Mouse (Mus musculus) G1E (cell line): Measurements from ENCODE around the gene Rnase4. TPM values are rescaled to one million over a fixed set of nuclear protein-coding genes. Genes with fewer than 3 reads are reported as not detected.
A peak's percentile ranks its signal among the peaks of the same experiment; 100 is the strongest.

Source experiments
- ATAC-seq: 2 replicates; pipeline ENCODE4 v1.8.0; 2016; ENCODE audit warnings: mild to moderate bottlenecking; ENCODE audit not compliant: insufficient number of reproducible peaks, poor library complexity, low FRiP score, severe bottlenecking; ENCODE audit errors: extremely low read depth
- DNase-seq: peaks from one replicate; pipeline ENCODE4 v3.0.0; 2012; ENCODE audit warnings: low spot score
- H3K27me3 ChIP-seq: 2 replicates; pipeline ENCODE4 v1.6.1; 2012; ENCODE audit warnings: mild to moderate bottlenecking, low read length, inconsistent platforms; ENCODE audit not compliant: insufficient read depth
- H3K36me3 ChIP-seq: replicated peaks from 2 replicates; pipeline ENCODE3; 2012; ENCODE audit warnings: mild to moderate bottlenecking, inconsistent platforms
- H3K4me1 ChIP-seq: 2 replicates; pipeline ENCODE4 v1.6.1; 2012; ENCODE audit warnings: low read depth, low read length, inconsistent platforms, mixed read lengths; ENCODE audit not compliant: insufficient read depth
- H3K4me3 ChIP-seq: 2 replicates; pipeline ENCODE4 v1.5.1; 2012; ENCODE audit warnings: low read depth, mild to moderate bottlenecking, inconsistent platforms, low read length, moderate library complexity, mixed read lengths
- H3K9me3 ChIP-seq: replicated peaks from 2 replicates; pipeline ENCODE4 v1.6.1; 2012; ENCODE audit warnings: inconsistent platforms
- CTCF ChIP-seq: IDR thresholded peaks from 2 replicates; pipeline ENCODE4 v1.5.1; 2012; ENCODE audit warnings: low read depth, low read length, inconsistent platforms, mixed read lengths
- GATA1 ChIP-seq: IDR thresholded peaks from 2 replicates; pipeline ENCODE4 v1.6.1; 2012; ENCODE audit warnings: borderline replicate concordance, low read length, inconsistent platforms, mixed read lengths
- GATA2 ChIP-seq: IDR thresholded peaks from 2 replicates; pipeline ENCODE4 v1.6.1; 2012; ENCODE audit warnings: low read depth, low read length, inconsistent platforms, borderline replicate concordance
- POLR2AphosphoS5 ChIP-seq: IDR thresholded peaks from 2 replicates; pipeline ENCODE4 v1.6.1; 2012; ENCODE audit warnings: low read depth, low read length, inconsistent platforms; ENCODE audit not compliant: insufficient replicate concordance
- TAL1 ChIP-seq: conservative IDR thresholded peaks from 2 replicates; pipeline ENCODE4 v1.6.1; 2012; ENCODE audit warnings: low read depth, low read length, inconsistent platforms, mixed read lengths
- polyA plus RNA-seq: library from polyadenylated mRNA; stranded (reverse); fragments of >175 nt; gene quantifications from 2 replicates; pipeline ENCODE4 v1.2.3, GENCODE M21; 2012
- total RNA-seq, 2 experiments: library from RNA; stranded (forward) in 1 of 2; stranded (reverse) in 1 of 2; fragments of 200-1000 nt in 1 of 2; fragments of >200 nt in 1 of 2; fragmentation: Nextera tagmentation in 1 of 2; gene quantifications; 2 replicates each; pipeline ENCODE4 v1.2.3; 2014 to 2017

Gene Rnase4
- total and polyA plus RNA-seq, 3 experiments, result 0.49 to 3.2 TPM; not detected in 1

- ATAC-seq, result no peak
- peaks cover 40% of the 10 kb centered on the region for H3K27me3 ChIP-seq
- H3K4me1 ChIP-seq, result peaks cover 22% of the 10 kb centered on the region
- no peaks in the 10 kb centered on the region for H3K9me3 ChIP-seq
- H3K36me3 ChIP-seq, result no peaks in the 10 kb centered on the region
- no peak for TF ChIP-seq GATA2
- TF ChIP-seq POLR2AphosphoS5, result no peak
- TF ChIP-seq CTCF, result no peak
- no peak for TF ChIP-seq GATA1
- TF ChIP-seq TAL1, result no peak
- DNase-seq, result no peak
- H3K4me3 ChIP-seq, result no peak overlapping the region
Observed at GRCm38 (mm10) chr14:51079180-51079579, 11.7 kb upstream of the Rnase4 start.

- TF ChIP-seq CTCF, result no peak
- no peak for TF ChIP-seq POLR2AphosphoS5
- Histone ChIP-seq H3K9me3 (no peaks in the 10 kb centered on the region), H3K4me3 (no peak overlapping the region), H3K36me3 (no peaks in the 10 kb centered on the region), H3K4me1 (peaks cover 38% of the 10 kb centered on the region), H3K27me3 (peaks cover 27% of the 10 kb centered on the region)
- ATAC-seq (no peak), DNase-seq (no peak)
Observed at GRCm38 (mm10) chr14:51081035-51081434, 9.8 kb upstream of the Rnase4 start.

DNA sequence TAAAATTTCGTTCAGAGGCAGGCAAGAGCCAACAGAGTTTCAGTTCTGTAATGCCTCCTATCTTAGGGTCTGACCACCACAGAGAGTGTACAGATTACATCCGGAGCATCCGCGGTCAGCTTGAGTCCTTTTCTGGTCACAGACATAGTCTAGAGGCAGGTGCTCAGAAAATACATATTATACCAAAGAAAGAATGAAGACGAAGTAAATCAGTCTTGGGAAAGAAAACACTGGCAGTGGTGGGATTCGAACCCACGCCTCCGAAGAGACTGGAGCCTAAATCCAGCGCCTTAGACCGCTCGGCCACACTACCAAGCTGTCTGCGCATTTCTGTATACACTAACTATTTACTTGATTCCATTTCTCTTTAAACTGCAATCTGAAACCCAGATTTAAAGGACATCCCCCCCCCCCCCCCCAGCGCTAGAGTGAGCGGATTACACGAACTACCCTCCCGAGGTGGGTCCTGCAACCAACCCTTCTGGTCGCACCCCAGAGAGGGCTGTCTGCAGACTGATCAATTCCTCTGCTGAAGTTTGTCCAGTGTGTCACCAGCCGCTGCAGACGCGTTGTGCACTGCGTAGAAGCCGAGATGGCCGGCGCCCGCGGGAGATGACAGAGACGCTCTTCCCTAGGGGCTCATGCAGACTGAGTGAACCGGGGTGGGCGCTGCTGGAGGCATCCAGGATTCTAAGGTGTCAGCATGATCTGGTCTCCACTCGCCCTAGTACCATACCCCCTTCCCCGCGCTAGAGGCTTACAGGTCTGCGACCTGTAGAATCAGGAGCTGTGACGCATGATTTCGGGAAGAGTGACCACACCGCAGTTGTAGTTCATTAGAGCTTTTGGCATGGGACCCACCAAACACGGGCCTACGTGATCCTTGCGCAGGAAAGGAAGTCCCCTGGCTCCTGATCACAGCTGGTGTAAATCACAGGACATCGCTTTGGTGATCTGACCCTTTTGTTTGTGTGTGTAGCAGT lies 8.0 kb upstream of the Rnase4 start:
- Histone ChIP-seq H3K4me1 (peaks cover 45% of the 10 kb centered on the region), H3K27me3 (peaks cover 27% of the 10 kb centered on the region), H3K9me3 (no peaks in the 10 kb centered on the region), H3K36me3 (no peaks in the 10 kb centered on the region), H3K4me3 (peak overlapping the region; percentile 69)
- ATAC-seq (peak; percentile 37; the same call in 1 of the 2 replicates), DNase-seq (no peak)
- no peak for TF ChIP-seq GATA2
- no peak for TF ChIP-seq CTCF
- no peak for TF ChIP-seq POLR2AphosphoS5
- no peak for TF ChIP-seq GATA1
- TF ChIP-seq TAL1, result no peak

GRCm38 (mm10) chr14:51083805-51084204 lies 7.1 kb upstream of the Rnase4 start:
- Histone ChIP-seq H3K36me3 (no peaks in the 10 kb centered on the region), H3K9me3 (no peaks in the 10 kb centered on the region), H3K4me3 (peak overlapping the region; percentile 69; the same call in 1 of the 2 replicates), H3K27me3 (peaks cover 24% of the 10 kb centered on the region), H3K4me1 (peaks cover 48% of the 10 kb centered on the region)
- DNase-seq (no peak), ATAC-seq (no peak)
- no peak for TF ChIP-seq TAL1
- no peak for TF ChIP-seq GATA2
- no peak for TF ChIP-seq CTCF
- TF ChIP-seq GATA1, result no peak
- no peak for TF ChIP-seq POLR2AphosphoS5

- H3K9me3 ChIP-seq, result no peaks in the 10 kb centered on the region
- ATAC-seq (no peak), DNase-seq (no peak)
- no peaks in the 10 kb centered on the region for H3K36me3 ChIP-seq
- peaks cover 51% of the 10 kb centered on the region for H3K4me1 ChIP-seq
- TF ChIP-seq GATA1 (no peak), TAL1 (no peak), CTCF (no peak), GATA2 (no peak), POLR2AphosphoS5 (no peak)
- peaks cover 19% of the 10 kb centered on the region for H3K27me3 ChIP-seq
- H3K4me3 ChIP-seq, result no peak overlapping the region
Observed at GRCm38 (mm10) chr14:51085086-51085485, 5.8 kb upstream of the Rnase4 start.

DNA sequence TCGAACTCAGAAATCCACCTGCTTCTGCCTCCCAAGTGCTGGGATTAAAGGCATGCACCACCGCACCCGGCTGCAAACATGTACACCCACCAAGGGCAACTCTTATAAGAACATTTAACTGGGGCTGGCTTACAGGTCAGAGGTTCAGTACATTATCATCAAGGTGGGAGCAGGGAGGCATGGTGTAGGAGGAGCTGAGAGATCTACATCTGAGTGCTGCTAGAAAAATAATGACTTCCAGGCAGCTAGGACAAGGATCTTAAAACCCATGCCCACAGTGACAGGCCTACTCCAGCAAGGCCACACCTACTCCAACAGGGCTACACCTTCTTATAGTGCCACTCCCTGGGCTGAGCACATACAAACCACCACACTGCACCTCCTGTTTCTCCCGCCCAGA lies 5.0 kb upstream of the Rnase4 start:
- H3K27me3 ChIP-seq, result peaks cover 11% of the 10 kb centered on the region
- TF ChIP-seq GATA2, result no peak
- TF ChIP-seq GATA1, result no peak
- no peak for TF ChIP-seq POLR2AphosphoS5
- TF ChIP-seq CTCF, result no peak
- no peak for TF ChIP-seq TAL1
- no peaks in the 10 kb centered on the region for H3K36me3 ChIP-seq
- no peak overlapping the region for H3K4me3 ChIP-seq
- DNase-seq (no peak), ATAC-seq (no peak)
- peaks cover 55% of the 10 kb centered on the region for H3K4me1 ChIP-seq
- no peaks in the 10 kb centered on the region for H3K9me3 ChIP-seq
